Mouse (Mus musculus) C2C12 (cell line): Measurements from ENCODE around the gene Nfasc.

Experiments
- CTCF ChIP-seq: IDR thresholded peaks from one replicate; pipeline ENCODE4 v1.5.1; 2011; ENCODE audit not compliant: control insufficient read depth, insufficient read depth, insufficient read length
- FOSL1 ChIP-seq: IDR thresholded peaks from one replicate; pipeline ENCODE4 v1.8.0; 2011; ENCODE audit warnings: mild to moderate bottlenecking, low read length; ENCODE audit not compliant: poor library complexity, insufficient read depth, severe bottlenecking
- MYOD1 ChIP-seq: IDR thresholded peaks from one replicate; pipeline ENCODE4 v1.6.1; 2011; ENCODE audit warnings: low read depth; ENCODE audit not compliant: control insufficient read depth, insufficient read length
- MYOG ChIP-seq: IDR thresholded peaks from one replicate; pipeline ENCODE4 v1.6.1; 2011; ENCODE audit not compliant: control insufficient read depth, insufficient read length; ENCODE audit errors: extremely low read depth
- USF1 ChIP-seq: IDR thresholded peaks from one replicate; pipeline ENCODE4 v1.6.1; 2011; ENCODE audit warnings: low read depth, mild to moderate bottlenecking, control low read depth, moderate library complexity

GRCm38 (mm10) chr1:132535541-132535940 is 206.1 kb downstream of the Nfasc start:
- TF ChIP-seq CTCF (no peak), USF1 (no peak), MYOD1 (no peak), MYOG (no peak), FOSL1 (no peak)
